Comparison of ENCODE assay signal across 22 mouse cellular contexts in genomic region chr14:76742297-76742696, GRCm38 (mm10).
DNase-seq lines count a peak whose midpoint lies in the region; ATAC-seq and TF ChIP-seq lines count a peak whose summit lies in the region.
"Had no signal": no experiment of that assay in that cellular context is flagged by ENCODE, and none has a peak within 500 bp of the region (broad histone marks: within the 10 kb centered on the region; RNA-seq: fewer than 3 reads in every experiment).

No protein-coding gene starts in this region.

- DNase-seq in forebrain, embryonic 11.5 days (ENCODE audit: low spot score): peak; percentile 5
- DNase-seq in forebrain, postnatal 0 days: no peak
- DNase-seq in Muller cell, postnatal 12 days (ENCODE audit: inconsistent ontology term): peak; percentile 84
- no peak for DNase-seq in right cerebral cortex, postnatal 25 days
- DNase-seq in right cerebral cortex, postnatal 14 days: no peak
- DNase-seq in cerebellum, postnatal 10 days: no peak
- no peak for DNase-seq in kidney, postnatal 25 days
- DNase-seq: adrenal gland, postnatal 14 days; cerebellum, adult 11-12 months; cerebellum, adult 9-10 months; cerebellum, postnatal 36 days; gastrocnemius, postnatal 36 days; heart, adult 18-20 months; heart, postnatal 14 days had no signal

- no peak overlapping the region for H3K9ac ChIP-seq in forebrain, embryonic 11.5 days (ENCODE audit: low read length)
- H3K9ac ChIP-seq in forebrain, postnatal 0 days: no peak overlapping the region
- H3K9ac ChIP-seq: embryonic facial prominence, embryonic 13.5 days; forebrain, embryonic 13.5 days; heart, embryonic 15.5 days; hindbrain, embryonic 13.5 days had no signal

- H3K27me3 ChIP-seq in forebrain, embryonic 11.5 days (ENCODE audit: control insufficient read depth, insufficient read depth, low read length): no peaks in the 10 kb centered on the region
- H3K27me3 ChIP-seq in forebrain, postnatal 0 days (ENCODE audit: insufficient read depth, low read length): no peaks in the 10 kb centered on the region
- H3K27me3 ChIP-seq: embryonic facial prominence, embryonic 13.5 days; forebrain, embryonic 13.5 days; heart, embryonic 15.5 days; hindbrain, embryonic 13.5 days had no signal

- ATAC-seq in forebrain, embryonic 11.5 days (replicated peaks; ENCODE audit: low FRiP score): no peak
- ATAC-seq in forebrain, postnatal 0 days: no peak
- peak; percentile 65 for ATAC-seq in granulocyte monocyte progenitor cell, adult 5-6 weeks (replicated peaks; ENCODE audit: poor library complexity, severe bottlenecking)
- ATAC-seq: activated CD4-positive, CD25-positive, alpha-beta regulatory T cell, adult 4 months; forebrain, embryonic 13.5 days; hindbrain, postnatal 0 days had no signal

- no peaks in the 10 kb centered on the region for H3K9me3 ChIP-seq in forebrain, embryonic 11.5 days (ENCODE audit: control insufficient read depth, low read length)
- no peaks in the 10 kb centered on the region for H3K9me3 ChIP-seq in forebrain, postnatal 0 days (ENCODE audit: low read length)
- H3K9me3 ChIP-seq: embryonic facial prominence, embryonic 13.5 days; forebrain, embryonic 13.5 days; heart, embryonic 15.5 days; hindbrain, embryonic 13.5 days had no signal

- H3K4me1 ChIP-seq in forebrain, embryonic 11.5 days (replicated peaks; ENCODE audit: control insufficient read depth, insufficient read depth, low read length): no peaks in the 10 kb centered on the region; the same call in 1 of the 2 replicates
- no peaks in the 10 kb centered on the region for H3K4me1 ChIP-seq in forebrain, postnatal 0 days (ENCODE audit: insufficient read depth)

- H3K27ac ChIP-seq in forebrain, embryonic 11.5 days (ENCODE audit: low read depth, low read length): no peak overlapping the region
- H3K27ac ChIP-seq in forebrain, postnatal 0 days (ENCODE audit: low read depth, low read length): no peak overlapping the region
- H3K27ac ChIP-seq: embryonic facial prominence, embryonic 13.5 days; forebrain, embryonic 13.5 days; heart, embryonic 15.5 days; hindbrain, embryonic 13.5 days; hindbrain, postnatal 0 days had no signal

- no peak overlapping the region for H3K4me3 ChIP-seq in forebrain, embryonic 11.5 days (ENCODE audit: low read depth, low read length)
- H3K4me3 ChIP-seq in forebrain, postnatal 0 days (ENCODE audit: low read depth, low read length): no peak overlapping the region
- H3K4me3 ChIP-seq: embryonic facial prominence, embryonic 13.5 days; forebrain, embryonic 13.5 days; heart, embryonic 15.5 days; hindbrain, embryonic 13.5 days had no signal

- 82% methylated on average over 5 of the region's 5 CpGs for WGBS in forebrain, embryonic 11.5 days
- 82% methylated on average over 5 of the region's 5 CpGs for WGBS in forebrain, postnatal 0 days

- no peak overlapping the region for H3K4me2 ChIP-seq in forebrain, embryonic 11.5 days (ENCODE audit: low read depth, low read length, severe bottlenecking)
- H3K4me2 ChIP-seq in forebrain, postnatal 0 days (ENCODE audit: low read depth): no peak overlapping the region
- H3K4me2 ChIP-seq: embryonic facial prominence, embryonic 13.5 days; forebrain, embryonic 13.5 days; heart, embryonic 11.5 days; heart, embryonic 15.5 days; hindbrain, embryonic 13.5 days had no signal

- no peak for TF ChIP-seq CTCF in forebrain, postnatal 0 days (IDR thresholded peaks at IDR 0.05; ENCODE audit: low read depth)

- no peaks in the 10 kb centered on the region for H3K36me3 ChIP-seq in forebrain, embryonic 11.5 days (ENCODE audit: control insufficient read depth, insufficient read depth, low read length)
- H3K36me3 ChIP-seq in forebrain, postnatal 0 days (ENCODE audit: insufficient read depth): no peaks in the 10 kb centered on the region
- H3K36me3 ChIP-seq: embryonic facial prominence, embryonic 13.5 days; heart, embryonic 15.5 days; hindbrain, embryonic 13.5 days had no signal

Comparison
In these comparisons a context has a peak if more than half of its experiments do, and no peak if none do; other contexts are left out.
1. DNase-seq: peak in forebrain, embryonic 11.5 days (single experiment) and Muller cell, postnatal 12 days (single experiment); none in forebrain, postnatal 0 days (single experiment), right cerebral cortex, postnatal 25 days (single experiment), right cerebral cortex, postnatal 14 days (single experiment), cerebellum, postnatal 10 days (0 of 2) and kidney, postnatal 25 days (0 of 2).